Mouse (Mus musculus): ENCODE measurements at regions not wholly inside any gene's neighbourhood (a gene's known extent, or its start where the extent isn't known, plus 50 kb on each side); places are given as distances from the start of the nearest gene placed in this dataset.
A peak's percentile ranks its signal among the peaks of the same experiment; 100 is the strongest.

DNA sequence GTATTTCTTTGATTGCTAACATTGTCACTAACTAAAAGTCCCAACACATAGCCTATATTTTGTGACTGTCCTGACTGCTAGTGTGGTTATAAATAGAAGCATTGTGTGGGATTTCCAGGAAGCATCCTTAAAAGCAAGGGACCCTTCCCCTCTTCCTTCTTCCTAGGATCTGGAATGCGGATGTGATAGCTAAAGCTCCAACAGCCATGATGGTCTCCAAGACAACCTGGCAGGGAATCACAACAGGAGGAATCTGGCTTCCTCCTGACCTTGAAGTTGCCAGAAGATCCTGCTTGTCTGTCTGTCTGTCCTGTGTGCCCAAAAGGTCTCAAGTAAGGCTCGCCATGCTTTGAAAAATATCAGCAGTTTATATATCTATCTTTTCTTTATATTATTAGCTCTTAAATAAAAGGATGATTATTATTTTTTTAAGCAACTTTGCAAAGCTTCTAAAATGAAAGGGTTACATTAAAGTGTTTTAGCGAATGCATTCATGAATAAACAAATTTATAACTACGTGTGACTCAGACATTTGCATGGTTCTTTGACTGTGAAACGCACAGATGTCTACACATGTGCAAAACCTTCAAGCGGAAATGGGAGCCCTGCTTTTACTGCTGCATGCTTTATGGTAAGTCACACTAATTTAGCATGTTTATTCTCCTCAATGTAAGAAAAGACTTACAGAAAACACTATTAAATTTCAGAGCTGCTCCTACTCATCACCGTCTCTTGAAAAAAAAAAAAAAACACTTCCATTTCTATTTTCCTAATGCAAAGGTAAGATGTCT, 160.9 kb downstream of the Plk2 start:
- Histone ChIP-seq H3K4me1 (replicated peaks; ENCODE audit: control insufficient read depth, insufficient read depth, low read length) (peaks cover 10% of the 10 kb centered on the region), H3K27ac (ENCODE audit: low read length) (no peak overlapping the region), H3K4me3 (replicated peaks; ENCODE audit: low read length) (no peak overlapping the region), H3K36me3 (ENCODE audit: control insufficient read depth, insufficient read depth) (no peaks in the 10 kb centered on the region), H3K27me3 (replicated peaks; ENCODE audit: control insufficient read depth, insufficient read depth, low read length) (no peaks in the 10 kb centered on the region), H3K9ac (replicated peaks; ENCODE audit: low read depth, low read length) (no peak overlapping the region), H3K4me2 (ENCODE audit: low read length) (no peak overlapping the region), H3K9me3 (ENCODE audit: control insufficient read depth, low read length) (no peaks in the 10 kb centered on the region)
- 65% methylated on average over 7 of the region's 7 CpGs for WGBS
- no peak for ATAC-seq

- Histone ChIP-seq H3K9me3 (ENCODE audit: control insufficient read depth, low read length) (no peaks in the 10 kb centered on the region), H3K4me1 (replicated peaks; ENCODE audit: control insufficient read depth, insufficient read depth, low read length) (peaks cover 10% of the 10 kb centered on the region), H3K36me3 (ENCODE audit: control insufficient read depth, insufficient read depth) (no peaks in the 10 kb centered on the region), H3K9ac (replicated peaks; ENCODE audit: low read depth, low read length) (no peak overlapping the region), H3K27ac (ENCODE audit: low read length) (no peak overlapping the region), H3K27me3 (replicated peaks; ENCODE audit: control insufficient read depth, insufficient read depth, low read length) (no peaks in the 10 kb centered on the region), H3K4me2 (ENCODE audit: low read length) (no peak overlapping the region), H3K4me3 (replicated peaks; ENCODE audit: low read length) (no peak overlapping the region)
- ATAC-seq, result no peak
- WGBS, result 77% methylated on average over 9 of the region's 9 CpGs
These were observed 161.7 kb downstream of the Plk2 start for GRCm38 (mm10) chr13:110556355-110557095.

DNA sequence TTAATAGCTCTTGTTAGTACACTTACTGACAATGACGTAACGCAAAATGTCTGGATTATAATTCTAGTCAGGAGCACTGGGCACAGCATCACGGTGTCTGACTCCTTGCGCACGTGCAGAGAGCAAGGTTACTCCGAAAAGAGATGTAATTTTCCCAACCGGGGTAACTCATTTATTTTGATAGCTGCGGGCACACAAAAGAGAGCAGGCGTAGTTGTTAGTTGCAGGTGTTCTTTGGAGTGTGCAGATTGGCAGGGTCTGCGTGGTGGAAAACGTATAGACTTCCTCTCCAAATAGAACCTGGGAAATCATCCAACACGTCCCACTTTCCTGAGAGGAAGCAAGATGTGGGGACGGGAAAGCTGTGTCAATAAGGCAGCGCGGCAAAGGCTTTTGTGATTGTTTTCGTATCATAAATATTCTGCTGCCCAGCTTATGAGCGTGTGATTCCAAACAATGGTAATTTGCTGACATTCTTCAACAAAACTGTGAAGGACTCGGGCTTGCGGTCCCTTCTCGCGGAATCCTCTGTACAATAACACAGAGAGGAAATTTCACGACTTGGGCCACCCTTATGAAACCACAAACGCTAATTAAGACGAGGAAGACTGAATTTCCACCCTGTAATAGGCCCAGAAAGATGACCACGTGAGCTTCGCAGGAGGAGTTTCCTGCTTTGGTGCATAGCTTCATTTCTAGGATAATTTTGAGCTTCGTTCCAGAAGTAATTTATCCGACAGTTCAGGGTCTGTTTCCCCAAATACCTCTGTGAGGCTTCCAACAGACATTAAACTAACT, 163.3 kb downstream of the Plk2 start:
- peak; percentile 76 for ATAC-seq
- peak overlapping the region; percentile 43 for H3K4me2 ChIP-seq (ENCODE audit: low read length)
- peaks cover 10% of the 10 kb centered on the region for H3K4me1 ChIP-seq (replicated peaks; ENCODE audit: control insufficient read depth, insufficient read depth, low read length)
- no peaks in the 10 kb centered on the region for H3K36me3 ChIP-seq (ENCODE audit: control insufficient read depth, insufficient read depth)
- no peaks in the 10 kb centered on the region for H3K27me3 ChIP-seq (replicated peaks; ENCODE audit: control insufficient read depth, insufficient read depth, low read length)
- peak overlapping the region; percentile 2 for H3K27ac ChIP-seq (ENCODE audit: low read length)
- 0 out of 2 replicates have a peak overlapping the region, but pooled peaks have one; percentile 11 for H3K9ac ChIP-seq (replicated peaks; ENCODE audit: low read depth, low read length)
- peak overlapping the region; percentile 25 for H3K4me3 ChIP-seq (replicated peaks; ENCODE audit: low read length)
- no peaks in the 10 kb centered on the region for H3K9me3 ChIP-seq (ENCODE audit: control insufficient read depth, low read length)
- WGBS, result 38% methylated on average over 28 of the region's 28 CpGs

- ATAC-seq, result no peak
- 92% methylated on average over 13 of the region's 13 CpGs for WGBS
- H3K9me3 ChIP-seq (ENCODE audit: control insufficient read depth, low read length), result no peaks in the 10 kb centered on the region
- no peak overlapping the region for H3K4me2 ChIP-seq (ENCODE audit: low read length)
- H3K27ac ChIP-seq (ENCODE audit: low read length), result no peak overlapping the region
- no peaks in the 10 kb centered on the region for H3K36me3 ChIP-seq (ENCODE audit: control insufficient read depth, insufficient read depth)
- no peaks in the 10 kb centered on the region for H3K27me3 ChIP-seq (replicated peaks; ENCODE audit: control insufficient read depth, insufficient read depth, low read length)
- no peak overlapping the region for H3K4me3 ChIP-seq (replicated peaks; ENCODE audit: low read length)
- peaks cover 8% of the 10 kb centered on the region for H3K4me1 ChIP-seq (replicated peaks; ENCODE audit: control insufficient read depth, insufficient read depth, low read length)
- H3K9ac ChIP-seq (replicated peaks; ENCODE audit: low read depth, low read length), result no peak overlapping the region
These were observed 165.7 kb downstream of the Plk2 start for GRCm38 (mm10) chr13:110560566-110560965.

- Histone ChIP-seq H3K4me2 (ENCODE audit: low read length) (no peak overlapping the region), H3K27me3 (replicated peaks; ENCODE audit: control insufficient read depth, insufficient read depth, low read length) (no peaks in the 10 kb centered on the region), H3K9me3 (ENCODE audit: control insufficient read depth, low read length) (no peaks in the 10 kb centered on the region), H3K4me3 (replicated peaks; ENCODE audit: low read length) (no peak overlapping the region), H3K4me1 (replicated peaks; ENCODE audit: control insufficient read depth, insufficient read depth, low read length) (peaks cover 8% of the 10 kb centered on the region), H3K36me3 (ENCODE audit: control insufficient read depth, insufficient read depth) (no peaks in the 10 kb centered on the region), H3K27ac (ENCODE audit: low read length) (no peak overlapping the region), H3K9ac (replicated peaks; ENCODE audit: low read depth, low read length) (no peak overlapping the region)
- ATAC-seq, result no peak
- WGBS, result 85% methylated on average over 3 of the region's 3 CpGs
These were observed 167.7 kb downstream of the Plk2 start for GRCm38 (mm10) chr13:110562499-110562898.

- no peak overlapping the region for H3K4me3 ChIP-seq (replicated peaks; ENCODE audit: low read length)
- WGBS, result 72% methylated on average over 5 of the region's 5 CpGs
- no peak for ATAC-seq
- H3K36me3 ChIP-seq (ENCODE audit: control insufficient read depth, insufficient read depth), result no peaks in the 10 kb centered on the region
- no peak overlapping the region for H3K4me2 ChIP-seq (ENCODE audit: low read length)
- H3K9ac ChIP-seq (replicated peaks; ENCODE audit: low read depth, low read length), result no peak overlapping the region
- no peaks in the 10 kb centered on the region for H3K9me3 ChIP-seq (ENCODE audit: control insufficient read depth, low read length)
- H3K27me3 ChIP-seq (replicated peaks; ENCODE audit: control insufficient read depth, insufficient read depth, low read length), result no peaks in the 10 kb centered on the region
- no peak overlapping the region for H3K27ac ChIP-seq (ENCODE audit: low read length)
- peaks cover 5% of the 10 kb centered on the region for H3K4me1 ChIP-seq (replicated peaks; ENCODE audit: control insufficient read depth, insufficient read depth, low read length)
These were observed 168.1 kb downstream of the Plk2 start for GRCm38 (mm10) chr13:110562902-110563301.

DNA sequence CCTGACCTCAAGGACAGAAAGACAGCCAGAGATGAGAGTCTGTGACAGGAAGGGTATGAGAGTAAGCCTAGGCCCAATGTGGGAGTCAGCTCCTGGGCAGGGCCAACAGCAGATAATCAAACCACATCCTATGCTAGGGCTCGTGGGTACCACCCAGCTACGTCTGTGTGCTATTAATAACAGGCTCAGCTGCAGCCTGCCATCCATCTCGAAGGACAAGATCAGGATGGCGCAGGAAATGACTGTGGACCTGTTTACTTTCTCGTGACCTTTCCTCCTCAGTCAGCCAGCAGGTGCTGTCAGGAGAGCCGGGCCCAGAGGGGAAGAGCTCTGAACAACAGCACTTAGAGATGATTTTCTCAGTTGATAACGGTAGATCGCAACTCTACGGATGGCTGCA, 169.1 kb downstream of the Plk2 start:
- WGBS, result 84% methylated on average over 9 of the region's 9 CpGs
- H3K4me2 ChIP-seq (ENCODE audit: low read length), result no peak overlapping the region
- H3K4me1 ChIP-seq (replicated peaks; ENCODE audit: control insufficient read depth, insufficient read depth, low read length), result no peaks in the 10 kb centered on the region
- no peaks in the 10 kb centered on the region for H3K9me3 ChIP-seq (ENCODE audit: control insufficient read depth, low read length)
- no peaks in the 10 kb centered on the region for H3K27me3 ChIP-seq (replicated peaks; ENCODE audit: control insufficient read depth, insufficient read depth, low read length)
- H3K4me3 ChIP-seq (replicated peaks; ENCODE audit: low read length), result no peak overlapping the region
- no peak overlapping the region for H3K9ac ChIP-seq (replicated peaks; ENCODE audit: low read depth, low read length)
- ATAC-seq, result no peak
- no peaks in the 10 kb centered on the region for H3K36me3 ChIP-seq (ENCODE audit: control insufficient read depth, insufficient read depth)
- no peak overlapping the region for H3K27ac ChIP-seq (ENCODE audit: low read length)

GRCm38 (mm10) chr13:110568482-110569179, 173.8 kb downstream of the Plk2 start:
- WGBS, result 90% methylated on average over 8 of the region's 8 CpGs

DNA sequence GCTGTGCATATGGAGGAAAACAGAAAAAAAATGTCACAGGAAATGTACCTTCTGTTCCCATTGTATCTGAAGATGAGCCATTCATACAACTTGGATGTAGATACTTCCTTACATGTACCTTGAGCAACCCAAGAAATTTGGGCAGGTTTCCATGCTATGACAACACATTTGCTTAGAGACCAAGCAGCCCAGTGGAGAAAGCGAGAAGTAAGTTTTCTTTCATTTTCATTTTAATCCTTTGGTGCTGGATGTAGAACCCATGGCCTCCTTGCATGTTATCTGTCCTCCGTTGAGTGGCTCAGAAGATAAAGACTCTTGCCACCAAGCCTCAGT, 174.3 kb downstream of the Plk2 start:
- 92% methylated on average over 2 of the region's 2 CpGs for WGBS
- Histone ChIP-seq H3K4me2 (ENCODE audit: low read length) (no peak overlapping the region), H3K4me1 (replicated peaks; ENCODE audit: control insufficient read depth, insufficient read depth, low read length) (peaks cover 7% of the 10 kb centered on the region), H3K36me3 (ENCODE audit: control insufficient read depth, insufficient read depth) (no peaks in the 10 kb centered on the region), H3K27ac (ENCODE audit: low read length) (no peak overlapping the region), H3K9ac (replicated peaks; ENCODE audit: low read depth, low read length) (no peak overlapping the region), H3K27me3 (replicated peaks; ENCODE audit: control insufficient read depth, insufficient read depth, low read length) (no peaks in the 10 kb centered on the region), H3K9me3 (ENCODE audit: control insufficient read depth, low read length) (no peaks in the 10 kb centered on the region), H3K4me3 (replicated peaks; ENCODE audit: low read length) (no peak overlapping the region)
- ATAC-seq, result no peak

More at GRCm38 (mm10) chr13:110568482-110569179, 173.8 kb downstream of the Plk2 start:
- no peaks in the 10 kb centered on the region for H3K27me3 ChIP-seq (replicated peaks; ENCODE audit: control insufficient read depth, insufficient read depth, low read length)
- no peak overlapping the region for H3K27ac ChIP-seq (ENCODE audit: low read length)
- H3K4me3 ChIP-seq (replicated peaks; ENCODE audit: low read length), result no peak overlapping the region
- peaks cover 3% of the 10 kb centered on the region for H3K4me1 ChIP-seq (replicated peaks; ENCODE audit: control insufficient read depth, insufficient read depth, low read length)
- ATAC-seq, result no peak
- no peak overlapping the region for H3K4me2 ChIP-seq (ENCODE audit: low read length)
- H3K9ac ChIP-seq (replicated peaks; ENCODE audit: low read depth, low read length), result no peak overlapping the region
- H3K36me3 ChIP-seq (ENCODE audit: control insufficient read depth, insufficient read depth), result no peaks in the 10 kb centered on the region
- no peaks in the 10 kb centered on the region for H3K9me3 ChIP-seq (ENCODE audit: control insufficient read depth, low read length)
